Mouse (Mus musculus): Measurements from ENCODE around the gene Slc39a13.

DNA sequence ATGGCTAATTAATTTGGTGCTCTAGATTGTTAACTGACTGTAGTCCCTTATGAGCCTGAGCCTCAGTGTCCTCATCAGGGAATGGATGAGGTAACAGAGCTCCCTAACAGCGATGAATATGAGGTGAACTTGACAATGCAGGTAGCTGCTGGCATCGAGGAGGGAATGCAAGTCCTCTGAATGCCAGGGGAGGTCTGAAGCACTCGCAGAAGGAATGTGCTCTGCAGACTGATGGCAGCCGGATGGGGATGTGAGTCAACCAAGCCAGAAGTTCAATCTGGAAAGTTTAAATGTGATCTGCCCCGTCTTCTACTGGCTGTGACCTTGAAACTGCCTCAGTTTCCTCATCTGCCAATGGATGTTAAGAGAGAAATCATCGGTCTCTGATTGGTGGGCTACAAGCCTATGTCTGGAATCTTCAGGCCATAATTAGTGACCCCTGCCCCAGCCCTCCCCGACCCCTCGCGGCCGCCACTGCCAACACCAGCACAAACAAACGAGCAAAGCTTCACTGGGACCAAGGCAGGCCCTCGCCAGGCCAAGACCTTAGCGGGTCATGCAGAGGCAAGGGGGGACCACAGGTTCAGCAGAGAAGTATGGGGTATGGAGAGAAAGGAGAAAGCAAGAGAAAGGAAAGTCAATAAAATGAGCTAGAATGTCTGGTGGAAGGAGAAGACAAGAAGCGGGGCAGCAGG is 764 bp downstream of the Slc39a13 start:
- TF ChIP-seq CTCF (IDR thresholded peaks at IDR 0.05; ENCODE audit: insufficient read depth, low read length), result no peak
- no peak for TF ChIP-seq POLR2A (IDR thresholded peaks at IDR 0.05; ENCODE audit: borderline replicate concordance, extremely low read depth, low read depth, low read length)

Measured in lung, adult 2 months (tissue).